Mouse (Mus musculus) B cell, adult 2 months (primary cell): ENCODE results near the gene Klk1b1.
"Not testable (repeated sequence)": the region's sequence is repeated elsewhere in the genome, so short reads cannot be mapped to it uniquely, and the experiment has no call there.

ENCODE experiments used
- DNase-seq, 2 experiments: peaks; one replicate each; pipeline ENCODE4 v3.0.0; 2022

The Klk1b1 gene

GRCm38 (mm10) chr7:43966451-43966850, at the start of gene Klk1b1:
Klk1b1 (plus strand) TSS chr7:43966751.
- DNase-seq = no peak

GRCm38 (mm10) chr7:43918426-43918825, 48.1 kb upstream of the Klk1b1 start:
- no peak for DNase-seq

GRCm38 (mm10) chr7:43918871-43919270, 47.7 kb upstream of the Klk1b1 start:
- DNase-seq = no peak

- peak; percentile 59 to 62 for DNase-seq
These were observed 46.7 kb upstream of the Klk1b1 start for GRCm38 (mm10) chr7:43919559-43920451.

GRCm38 (mm10) chr7:43920582-43920981, 46.0 kb upstream of the Klk1b1 start:
- DNase-seq = no peak

GRCm38 (mm10) chr7:43921087-43921486, 45.5 kb upstream of the Klk1b1 start:
- no peak for DNase-seq

GRCm38 (mm10) chr7:43921941-43922340, 44.6 kb upstream of the Klk1b1 start:
- DNase-seq = no peak

GRCm38 (mm10) chr7:43925985-43926384, 40.6 kb upstream of the Klk1b1 start:
- peak in 1 of 2 experiments; percentile 13 for DNase-seq

GRCm38 (mm10) chr7:43928521-43928920, 38.0 kb upstream of the Klk1b1 start:
- peak; percentile 23 to 32 for DNase-seq

- DNase-seq = no peak
These were observed 34.2 kb upstream of the Klk1b1 start for GRCm38 (mm10) chr7:43932337-43932736.

- DNase-seq = no peak
These were observed 33.1 kb upstream of the Klk1b1 start, which contains the start of gene Klk15 for GRCm38 (mm10) chr7:43933440-43933839. Klk15 (plus strand) TSS chr7:43933740.

- DNase-seq = no peak
These were observed 31.8 kb upstream of the Klk1b1 start for GRCm38 (mm10) chr7:43934747-43935146.

- DNase-seq = no peak
These were observed 30.0 kb upstream of the Klk1b1 start for GRCm38 (mm10) chr7:43936551-43936950.

- not testable (repeated sequence) for DNase-seq
These were observed 24.3 kb upstream of the Klk1b1 start for GRCm38 (mm10) chr7:43942293-43942692.

GRCm38 (mm10) chr7:43944727-43945264, 21.8 kb upstream of the Klk1b1 start:
- DNase-seq = no peak

GRCm38 (mm10) chr7:43950364-43950763, 16.2 kb upstream of the Klk1b1 start, which contains the start of gene Klk1b8:
Klk1b8 (plus strand) TSS chr7:43950664.
- DNase-seq = no peak

GRCm38 (mm10) chr7:43952703-43953102, 13.8 kb upstream of the Klk1b1 start:
- no peak for DNase-seq

GRCm38 (mm10) chr7:43967058-43967457, 507 bp downstream of the Klk1b1 start:
- no peak for DNase-seq

GRCm38 (mm10) chr7:43967612-43968011, 1.1 kb downstream of the Klk1b1 start:
- DNase-seq = no peak

- DNase-seq = not testable (repeated sequence)
These were observed 9.2 kb downstream of the Klk1b1 start, which contains the start of gene Klk1b9 for GRCm38 (mm10) chr7:43975761-43976160. Klk1b9 (plus strand) TSS chr7:43976061.

- no peak for DNase-seq
These were observed 19.1 kb downstream of the Klk1b1 start for GRCm38 (mm10) chr7:43985657-43986056.

GRCm38 (mm10) chr7:43994821-43995220, 28.3 kb downstream of the Klk1b1 start:
- not testable (repeated sequence) for DNase-seq

- not testable (repeated sequence) for DNase-seq
These were observed 29.0 kb downstream of the Klk1b1 start, which contains the start of gene Klk1b11 for GRCm38 (mm10) chr7:43995577-43995976. Klk1b11 (plus strand) TSS chr7:43995877.

- DNase-seq = no peak
These were observed 38.3 kb downstream of the Klk1b1 start for GRCm38 (mm10) chr7:44004847-44005246.
